Mouse (Mus musculus) 416B (cell line): ENCODE results near the gene Bcor.

ENCODE experiments used
- DNase-seq: peaks from one replicate; pipeline ENCODE4 v3.0.0; 2011; ENCODE audit warnings: low read depth

Gene Bcor

GRCm38 (mm10) chrX:12159981-12160656 lies at the start of gene Bcor:
Gene Bcor (minus strand): TSS chrX:12160355.
- DNase-seq, result peak; percentile 81

GRCm38 (mm10) chrX:12202951-12203350 lies 42.8 kb upstream of the Bcor start:
- DNase-seq, result no peak

GRCm38 (mm10) chrX:12201111-12201510 lies 41.0 kb upstream of the Bcor start:
- no peak for DNase-seq

- no peak for DNase-seq
These were observed 35.2 kb upstream of the Bcor start for GRCm38 (mm10) chrX:12195234-12195919.

GRCm38 (mm10) chrX:12192343-12192742 lies 32.2 kb upstream of the Bcor start:
- no peak for DNase-seq

- DNase-seq, result no peak
These were observed 29.4 kb upstream of the Bcor start for GRCm38 (mm10) chrX:12189511-12189910.

GRCm38 (mm10) chrX:12175198-12175960 lies 15.2 kb upstream of the Bcor start:
- DNase-seq, result no peak

- no peak for DNase-seq
These were observed 10.0 kb upstream of the Bcor start for GRCm38 (mm10) chrX:12170128-12170527.

- no peak for DNase-seq
These were observed 4.7 kb upstream of the Bcor start for GRCm38 (mm10) chrX:12164591-12165529.

GRCm38 (mm10) chrX:12159534-12159881 lies 647 bp downstream of the Bcor start:
- peak; percentile 67 for DNase-seq

GRCm38 (mm10) chrX:12158821-12159533 lies 1.2 kb downstream of the Bcor start:
- peak; percentile 90 for DNase-seq

GRCm38 (mm10) chrX:12158244-12158820 lies 1.8 kb downstream of the Bcor start:
- DNase-seq, result peak; percentile 84

- peak; percentile 90 for DNase-seq
These were observed 2.7 kb downstream of the Bcor start for GRCm38 (mm10) chrX:12157331-12157930.

GRCm38 (mm10) chrX:12155842-12156291 lies 4.3 kb downstream of the Bcor start:
- peak; percentile 98 for DNase-seq

- DNase-seq, result peak; percentile 52
These were observed 4.9 kb downstream of the Bcor start for GRCm38 (mm10) chrX:12155068-12155840.

- peak; percentile 77 for DNase-seq
These were observed 6.7 kb downstream of the Bcor start for GRCm38 (mm10) chrX:12153141-12154095.

GRCm38 (mm10) chrX:12151996-12152904 lies 7.9 kb downstream of the Bcor start:
- DNase-seq, result no peak
